Mouse (Mus musculus) megakaryocyte, embryonic 14.5 days (primary cell): ENCODE results near the gene Cask.

Experiments used
- FLI1 ChIP-seq: IDR thresholded peaks from 2 replicates; pipeline ENCODE4 v1.6.1; 2012; ENCODE audit warnings: low read length, inconsistent platforms, mixed read lengths
- GATA1 ChIP-seq: IDR thresholded peaks from 3 replicates; pipeline ENCODE4 v1.6.1; 2012; ENCODE audit warnings: mixed read lengths, low read length, inconsistent platforms, borderline replicate concordance

- TF ChIP-seq GATA1 (no peak), FLI1 (no peak)
Observed at GRCm38 (mm10) chrX:13846653-13847501, 4.3 kb downstream of the Cask start.
